Mouse (Mus musculus) testis, adult 10 weeks (tissue): ENCODE data around the gene Map7. TPM values are rescaled to one million over a fixed set of nuclear protein-coding genes. Genes with fewer than 3 reads are reported as not detected.

ENCODE experiments used
- polyA plus RNA-seq: library from polyadenylated mRNA; stranded (reverse); fragments of 350-450 nt; fragmentation: Illumina TruSeq; extraction: RNeasy Lipid Tissue Mini Kit (QIAGEN cat#74804); gene quantifications from one replicate; pipeline ENCODE4 v1.2.3, GENCODE M21; 2014; ENCODE audit warnings: low read depth, low replicate concordance

Map7 gene
- polyA plus RNA-seq, result 117 TPM

GRCm38 (mm10) chr10:20148130-20148772 is at the start of gene Map7:
Gene Map7 (plus strand): TSS chr10:20148471.

GRCm38 (mm10) chr10:20311918-20312735 is 163.9 kb downstream of the Map7 start, which contains the start of gene Bclaf1:
Gene Bclaf1 (plus strand): TSS chr10:20312469.

Other genes starting within 250 kb of the Map7 start
- 17.2 TPM for gene Pex7, start 240.8 kb upstream of the Map7 start, polyA plus RNA-seq
- gene Map3k5, start 214.0 kb upstream of the Map7 start, polyA plus RNA-seq, result 2.6 TPM
- 157 TPM for gene Bclaf1, start 164.0 kb downstream of the Map7 start, polyA plus RNA-seq
- gene Mtfr2, start 199.3 kb downstream of the Map7 start, polyA plus RNA-seq, result 20.6 TPM